Mouse (Mus musculus) liver, adult 2 months (tissue): ENCODE results near the gene Smarcc1. TPM values are rescaled to one million over a fixed set of nuclear protein-coding genes. Genes with fewer than 3 reads are reported as not detected.
A peak's percentile ranks its signal among the peaks of the same experiment; 100 is the strongest.
"Not testable (repeated sequence)": the region's sequence is repeated elsewhere in the genome, so short reads cannot be mapped to it uniquely, and the experiment has no call there.

ENCODE experiments used
- DNase-seq: peaks from one replicate; pipeline ENCODE4 v3.0.0-alpha.2; 2011; ENCODE audit warnings: low read depth, low spot score; ENCODE audit errors: extremely low read depth
- H3K27ac ChIP-seq: fragments of 200-500 bp; replicated peaks from 2 replicates; pipeline ENCODE4 v1.5.1; 2012; ENCODE audit warnings: low read depth, mild to moderate bottlenecking, control low read depth, inconsistent platforms, low read length; ENCODE audit not compliant: insufficient read depth
- H3K27me3 ChIP-seq: fragments of 200-500 bp; 2 replicates; pipeline ENCODE4 v1.6.1; 2012; ENCODE audit warnings: mild to moderate bottlenecking, moderate library complexity, low read length, inconsistent platforms; ENCODE audit not compliant: control insufficient read depth, insufficient read depth
- H3K36me3 ChIP-seq: fragments of 200-500 bp; 2 replicates; pipeline ENCODE4 v1.6.1; 2012; ENCODE audit warnings: low read length, inconsistent platforms; ENCODE audit not compliant: control insufficient read depth, insufficient read depth
- H3K4me1 ChIP-seq: fragments of 200-500 bp; 2 replicates; pipeline ENCODE4 v1.6.1; 2011; ENCODE audit warnings: low read length; ENCODE audit not compliant: control insufficient read depth, insufficient read depth
- H3K4me3 ChIP-seq: fragments of 200-500 bp; 2 replicates; pipeline ENCODE4 v1.5.1; 2011; ENCODE audit warnings: low read depth, mild to moderate bottlenecking, control low read depth, low read length, moderate library complexity; ENCODE audit not compliant: insufficient read depth
- H3K79me2 ChIP-seq: fragments of 200-500 bp; 2 replicates; pipeline ENCODE4 v1.6.1; 2012; ENCODE audit warnings: inconsistent platforms, mild to moderate bottlenecking, low read length, moderate library complexity; ENCODE audit not compliant: control insufficient read depth, insufficient read depth
- H3K9ac ChIP-seq: fragments of 200-500 bp; 2 replicates; pipeline ENCODE4 v1.6.1; 2012; ENCODE audit warnings: low read depth, mild to moderate bottlenecking, control low read depth, inconsistent platforms, low read length
- CTCF ChIP-seq: fragments of 200-500 bp; IDR thresholded peaks from 2 replicates; pipeline ENCODE4 v1.5.1; 2011; ENCODE audit warnings: low read depth, low read length, control low read depth
- POLR2A ChIP-seq: fragments of 200-500 bp; IDR thresholded peaks from 2 replicates; pipeline ENCODE4 v1.6.1; 2011; ENCODE audit warnings: low read length, control low read depth; ENCODE audit not compliant: insufficient read depth; ENCODE audit errors: extremely low read depth
- WGBS: fragments of 180-500 bp; shearing (Covaris S2); methylation state at CpG from one replicate; pipeline ENCODE4 v1.1.7; 2018; 5-methylcytosine and 5-hydroxymethylcytosine counted together
- polyA plus RNA-seq: library from polyadenylated mRNA; depleted of rRNA; stranded (reverse); fragments of >200 nt; gene quantifications from 2 replicates; pipeline ENCODE4 v1.2.3, GENCODE M21; 2012
- total RNA-seq: library from RNA; depleted of rRNA; stranded (reverse); fragments of >200 nt; gene quantifications from 2 replicates; pipeline ENCODE4 v1.2.3, GENCODE M21; 2014

Smarcc1 gene
- total and polyA plus RNA-seq, 2 experiments = 7.5 to 9.8 TPM

DNA sequence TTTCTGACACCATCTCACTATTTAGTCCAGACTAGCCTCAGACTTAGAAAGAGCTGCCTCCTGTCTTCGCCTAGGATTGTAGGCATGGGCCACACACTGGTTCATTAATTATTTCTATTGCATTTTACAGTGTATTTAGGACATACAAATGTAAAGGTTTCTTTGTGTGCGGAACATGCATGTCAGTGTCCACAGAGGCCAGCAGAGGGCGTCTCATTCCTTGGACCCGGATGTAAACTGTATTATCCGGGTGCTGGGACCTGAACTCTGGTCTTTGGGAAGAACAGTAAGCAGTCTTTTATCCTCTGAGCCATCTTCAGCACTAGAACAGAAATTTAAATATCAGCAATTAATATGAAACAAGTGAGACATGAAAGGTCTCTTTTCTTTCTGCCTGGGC is 16.7 kb downstream of the Smarcc1 start:
- Histone ChIP-seq H3K4me1 (peaks cover 6% of the 10 kb centered on the region; the same call in 1 of the 2 replicates), H3K79me2 (peaks cover 16% of the 10 kb centered on the region), H3K36me3 (peaks cover 15% of the 10 kb centered on the region; the same call in 1 of the 2 replicates), H3K4me3 (no peak overlapping the region), H3K9ac (no peak overlapping the region), H3K27ac (no peak overlapping the region), H3K27me3 (no peaks in the 10 kb centered on the region)
- no peak for DNase-seq
- TF ChIP-seq CTCF = peak; percentile 37; the same call in 1 of the 2 replicates
- no peak for TF ChIP-seq POLR2A
- 87% methylated on average over 5 of the region's 5 CpGs for WGBS

DNA sequence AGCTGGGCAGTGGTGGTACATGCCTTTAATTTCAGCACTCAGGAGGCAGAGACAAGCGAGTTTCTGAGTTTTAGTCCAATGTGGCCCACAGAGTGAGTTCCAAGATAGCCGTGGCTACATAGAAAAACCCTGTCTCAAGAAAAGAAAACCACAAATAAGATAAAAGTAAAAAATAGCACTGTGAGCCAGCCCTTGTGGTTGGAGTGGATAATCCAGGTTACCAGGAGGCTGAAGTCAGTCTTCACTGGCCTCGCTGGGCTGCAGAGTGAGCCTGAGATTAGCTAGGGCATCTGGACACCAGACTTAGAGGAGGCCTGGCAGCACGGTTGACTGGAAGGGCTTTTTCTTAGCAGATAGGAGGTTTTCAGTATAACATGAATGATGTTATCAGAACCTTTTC is 21.6 kb downstream of the Smarcc1 start:
- Histone ChIP-seq H3K27me3 (no peaks in the 10 kb centered on the region), H3K9ac (no peak overlapping the region), H3K79me2 (peaks cover 6% of the 10 kb centered on the region; the same call in 1 of the 2 replicates), H3K36me3 (peaks cover 21% of the 10 kb centered on the region), H3K4me3 (no peak overlapping the region), H3K4me1 (no peaks in the 10 kb centered on the region; the same call in 1 of the 2 replicates), H3K27ac (no peak overlapping the region)
- TF ChIP-seq CTCF = no peak
- no peak for TF ChIP-seq POLR2A
- 93% methylated on average over 4 of the region's 4 CpGs for WGBS
- DNase-seq = no peak

DNA sequence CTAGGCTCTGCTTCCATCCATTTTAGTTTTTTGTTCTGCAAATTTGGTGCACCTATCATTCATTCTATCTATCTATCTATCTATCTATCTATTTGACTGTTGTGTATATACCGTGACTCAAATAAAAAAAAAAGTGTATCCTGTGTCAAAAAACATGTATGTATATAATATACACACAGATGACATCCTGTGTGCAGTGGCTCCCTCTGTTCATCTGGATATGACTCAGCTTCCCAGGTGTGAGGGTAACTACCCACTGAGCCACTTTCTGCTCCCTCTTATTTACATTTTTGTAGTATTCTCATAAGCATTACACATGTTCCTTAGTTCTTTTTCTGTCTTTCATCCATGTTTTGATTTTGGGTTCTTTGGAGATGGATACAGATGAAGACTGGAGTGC is 24.6 kb downstream of the Smarcc1 start:
- 98% methylated on average over 1 of the region's 1 CpGs for WGBS
- Histone ChIP-seq H3K4me3 (no peak overlapping the region), H3K9ac (no peak overlapping the region), H3K4me1 (no peaks in the 10 kb centered on the region), H3K36me3 (peaks cover 9% of the 10 kb centered on the region), H3K27me3 (no peaks in the 10 kb centered on the region), H3K27ac (no peak overlapping the region), H3K79me2 (peaks cover 3% of the 10 kb centered on the region; the same call in 1 of the 2 replicates)
- no peak for DNase-seq
- TF ChIP-seq POLR2A (no peak), CTCF (no peak)

DNA sequence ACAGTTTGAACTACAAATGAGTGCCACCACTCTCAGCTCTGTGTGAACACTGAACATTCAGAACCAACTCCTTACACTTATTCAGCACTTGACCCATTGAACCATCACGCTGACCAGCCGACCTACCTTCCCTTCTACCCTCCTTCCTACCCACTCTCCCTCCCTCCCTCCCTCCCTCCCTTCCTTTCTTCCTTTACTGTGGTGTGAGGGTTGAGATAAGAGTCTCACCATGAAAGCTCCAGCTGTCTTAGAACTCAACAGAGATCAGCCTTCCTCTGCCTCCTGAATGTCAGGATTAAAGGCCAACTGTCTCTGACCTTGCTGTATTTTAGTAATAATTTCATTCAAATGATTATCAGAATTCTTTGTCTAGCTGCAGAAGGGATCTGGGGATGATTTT is 31.1 kb downstream of the Smarcc1 start:
- peaks cover 8% of the 10 kb centered on the region; the same call in 1 of the 2 replicates for H3K36me3 ChIP-seq
- no peaks in the 10 kb centered on the region for H3K27me3 ChIP-seq
- DNase-seq = no peak
- H3K27ac ChIP-seq = no peak overlapping the region
- peaks cover 2% of the 10 kb centered on the region; the same call in 1 of the 2 replicates for H3K4me1 ChIP-seq
- no peak overlapping the region for H3K9ac ChIP-seq
- no peak overlapping the region for H3K4me3 ChIP-seq
- H3K79me2 ChIP-seq = peaks cover 2% of the 10 kb centered on the region; the same call in 1 of the 2 replicates
- TF ChIP-seq POLR2A = no peak
- TF ChIP-seq CTCF = no peak
- 72% methylated on average over 2 of the region's 2 CpGs for WGBS

DNA sequence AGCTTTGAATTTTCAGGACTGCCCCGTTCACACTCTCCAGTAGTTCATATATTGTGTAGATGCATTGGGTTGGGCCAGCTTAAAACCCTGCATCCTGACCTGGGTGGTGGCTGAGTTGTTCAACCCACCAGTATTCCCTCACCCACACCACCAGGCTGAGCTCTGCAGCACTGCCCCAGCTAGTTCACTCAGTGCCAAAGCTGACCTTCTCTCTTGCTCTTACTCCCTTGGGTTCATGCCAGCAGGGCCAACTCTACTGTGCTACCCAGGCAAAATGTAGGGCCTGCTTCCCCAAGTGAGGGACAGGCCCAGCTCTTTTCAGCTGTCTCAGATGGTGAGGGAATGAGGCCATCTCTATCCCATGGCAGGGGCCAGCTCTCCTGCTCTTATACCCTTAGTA is 41.5 kb downstream of the Smarcc1 start:
- no peaks in the 10 kb centered on the region; the same call in 1 of the 2 replicates for H3K79me2 ChIP-seq
- H3K27ac ChIP-seq = no peak overlapping the region
- no peak overlapping the region for H3K4me3 ChIP-seq
- H3K4me1 ChIP-seq = peaks cover 2% of the 10 kb centered on the region; the same call in 1 of the 2 replicates
- peaks cover 25% of the 10 kb centered on the region for H3K36me3 ChIP-seq
- H3K27me3 ChIP-seq = no peaks in the 10 kb centered on the region
- DNase-seq = no peak
- 100% methylated on average over 1 of the region's 1 CpGs for WGBS
- no peak for TF ChIP-seq CTCF
- TF ChIP-seq POLR2A = no peak
- no peak overlapping the region for H3K9ac ChIP-seq

DNA sequence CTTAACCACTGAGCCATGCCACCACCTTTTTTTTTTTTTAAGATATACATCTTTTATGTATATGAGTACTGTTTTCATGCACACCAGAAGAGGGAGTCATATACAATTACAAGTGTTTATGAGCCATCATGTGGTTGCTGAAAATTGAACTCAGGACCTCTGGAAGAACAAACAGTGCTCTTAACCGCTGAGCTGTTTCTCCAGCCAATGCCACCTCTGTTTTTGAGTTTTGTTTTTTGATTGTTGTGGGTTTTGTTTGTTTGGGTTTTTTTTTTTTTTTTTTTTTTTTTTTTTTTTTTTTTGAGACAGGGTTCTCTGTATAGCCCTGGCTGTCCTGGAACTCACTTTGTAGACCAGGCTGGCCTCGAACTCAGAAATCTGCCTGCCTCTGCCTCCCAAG is 43.0 kb downstream of the Smarcc1 start:
- not testable (repeated sequence) for H3K79me2 ChIP-seq, H3K27me3 ChIP-seq, H3K27ac ChIP-seq, DNase-seq, H3K4me3 ChIP-seq, H3K9ac ChIP-seq, H3K4me1 ChIP-seq
- H3K36me3 ChIP-seq = peaks cover 28% of the 10 kb centered on the region
- WGBS = 95% methylated on average over 2 of the region's 2 CpGs
